Mouse (Mus musculus): ENCODE data around the gene Armc6.
"Not testable (repeated sequence)": the region's sequence is repeated elsewhere in the genome, so short reads cannot be mapped to it uniquely, and the experiment has no call there.

Gene Armc6

DNA sequence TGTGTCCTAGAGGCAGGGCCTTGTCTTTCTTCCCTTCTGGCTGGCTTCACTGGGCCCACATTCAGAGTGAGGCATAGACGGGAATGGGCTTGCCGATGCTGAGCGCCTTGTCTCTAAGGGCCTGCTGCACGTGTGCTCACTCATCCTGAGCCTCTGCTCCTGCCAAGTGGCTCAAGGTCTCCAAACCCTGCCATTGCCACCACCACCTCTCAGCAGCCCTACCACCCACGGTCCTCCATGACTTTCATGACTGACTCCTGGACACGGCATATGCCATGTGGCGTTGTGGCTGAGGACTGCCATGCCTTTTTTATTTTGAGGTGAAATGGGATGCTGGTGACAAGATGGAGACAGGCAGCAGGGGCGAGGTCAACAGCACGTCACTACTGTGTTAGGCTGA is 3.4 kb downstream of the Armc6 start:
- no peak for DNase-seq (ENCODE audit: low spot score in 2 of 2)

DNA sequence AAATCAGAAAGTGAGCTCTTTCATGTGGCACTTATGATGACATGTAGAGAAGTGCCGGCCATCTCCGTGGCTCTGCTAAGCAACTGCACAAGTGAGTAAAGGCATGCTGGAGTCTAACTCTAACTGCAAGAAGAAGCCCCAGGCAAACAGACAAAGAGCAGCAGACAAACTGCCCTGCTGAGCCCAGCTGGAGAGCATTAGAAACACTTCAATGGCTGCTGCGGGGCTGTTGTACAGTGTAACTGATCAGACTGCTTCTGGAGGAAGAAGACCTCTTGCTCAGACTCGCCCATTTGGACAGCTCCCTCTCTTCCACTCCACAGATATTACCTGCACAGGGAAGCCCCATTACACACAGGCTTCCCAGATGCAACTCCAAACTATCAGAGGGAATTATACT is 6.3 kb downstream of the Armc6 start:
- DNase-seq (ENCODE audit: low spot score in 2 of 2): no peak

GRCm38 (mm10) chr8:70223341-70223740 is 10.9 kb downstream of the Armc6 start:
- no peak for DNase-seq (ENCODE audit: low spot score in 2 of 2)

- no peak for DNase-seq (ENCODE audit: low spot score in 2 of 2)
Measured at GRCm38 (mm10) chr8:70222041-70222440, 12.2 kb downstream of the Armc6 start.

DNA sequence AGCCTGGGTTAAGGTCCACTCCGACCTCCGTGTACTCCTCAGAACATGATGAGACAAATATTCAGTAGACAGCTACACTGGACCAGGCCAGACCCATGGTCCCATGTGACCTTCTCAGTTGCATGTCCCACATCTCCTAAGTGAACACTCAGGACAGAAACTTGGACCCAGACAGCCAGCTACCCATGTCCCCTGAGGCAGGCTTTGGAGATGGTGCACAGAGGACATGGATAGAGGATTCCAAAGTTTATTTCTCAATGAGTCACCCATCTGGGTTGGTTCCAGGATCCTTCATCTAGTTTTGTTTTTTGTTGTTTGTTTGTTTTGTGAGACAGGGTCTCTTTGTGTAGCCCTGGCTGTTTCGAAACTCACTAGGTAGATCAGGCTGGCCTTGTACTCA is 13.4 kb downstream of the Armc6 start:
- no peak for DNase-seq (ENCODE audit: low spot score in 2 of 2)

DNA sequence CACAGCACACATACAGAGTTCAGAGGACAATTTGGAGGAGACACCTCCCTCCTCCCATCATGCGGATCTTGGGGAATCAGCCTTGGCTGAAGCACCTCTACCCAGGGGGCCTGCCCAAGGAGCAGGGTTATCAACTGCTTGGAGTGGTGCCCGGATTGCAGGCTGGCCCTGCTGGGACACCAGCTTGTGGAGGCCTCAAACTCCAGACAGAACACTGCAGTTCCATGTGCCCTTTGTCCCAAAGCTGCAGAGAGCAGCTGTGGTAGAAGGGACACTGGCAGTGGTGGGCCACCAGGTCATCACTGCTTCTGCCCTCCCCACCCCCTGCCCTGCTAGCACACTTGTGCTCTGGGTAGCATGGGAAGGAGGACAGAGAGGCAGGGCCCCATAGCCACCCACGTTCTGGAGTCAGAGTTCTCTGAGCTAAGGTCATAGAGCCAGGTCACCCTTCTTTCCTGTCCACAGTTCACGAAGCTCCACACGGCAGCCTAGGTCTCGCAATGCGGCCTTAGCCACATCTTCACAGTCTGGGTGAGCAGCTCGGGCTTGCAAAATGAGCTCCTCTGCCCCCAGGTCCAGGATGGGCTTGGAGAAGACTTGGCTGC is 13.9 kb downstream of the Armc6 start:
- no peak for DNase-seq (ENCODE audit: low spot score in 2 of 2)

GRCm38 (mm10) chr8:70219107-70219684 is 15.1 kb downstream of the Armc6 start:
- DNase-seq (ENCODE audit: low spot score in 2 of 2): no peak

- DNase-seq (ENCODE audit: low spot score in 2 of 2): no peak
Measured at GRCm38 (mm10) chr8:70217441-70217840, 16.8 kb downstream of the Armc6 start.

GRCm38 (mm10) chr8:70216566-70216965 is 17.7 kb downstream of the Armc6 start:
- DNase-seq (ENCODE audit: low spot score in 2 of 2): peak; percentile 64 to 74

- not testable (repeated sequence) for DNase-seq (ENCODE audit: low spot score in 2 of 2)
Measured at GRCm38 (mm10) chr8:70216161-70216560, 18.1 kb downstream of the Armc6 start.

DNA sequence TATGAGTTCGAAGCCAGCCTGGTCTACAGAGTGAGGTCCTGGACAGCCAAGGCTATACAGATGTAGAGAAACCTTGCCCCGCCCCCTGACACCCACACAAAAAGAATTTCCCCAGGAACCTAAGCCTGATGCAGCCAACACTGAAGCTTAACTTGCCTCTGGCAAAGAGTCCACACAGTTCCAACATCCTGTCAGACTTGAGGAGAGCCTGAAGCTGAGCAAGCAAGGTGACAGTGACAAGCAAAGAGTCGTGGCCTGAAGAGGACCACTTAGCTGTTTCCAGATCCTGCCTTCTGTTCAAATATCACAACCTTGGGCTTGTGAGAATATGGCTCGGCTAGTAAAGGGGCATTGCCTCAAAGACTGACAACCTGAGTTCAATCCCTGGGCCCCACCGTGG is 19.2 kb downstream of the Armc6 start:
- no peak for DNase-seq (ENCODE audit: low spot score in 2 of 2)

GRCm38 (mm10) chr8:70214411-70214810 is 19.9 kb downstream of the Armc6 start:
- no peak for DNase-seq (ENCODE audit: low spot score in 2 of 2)

DNA sequence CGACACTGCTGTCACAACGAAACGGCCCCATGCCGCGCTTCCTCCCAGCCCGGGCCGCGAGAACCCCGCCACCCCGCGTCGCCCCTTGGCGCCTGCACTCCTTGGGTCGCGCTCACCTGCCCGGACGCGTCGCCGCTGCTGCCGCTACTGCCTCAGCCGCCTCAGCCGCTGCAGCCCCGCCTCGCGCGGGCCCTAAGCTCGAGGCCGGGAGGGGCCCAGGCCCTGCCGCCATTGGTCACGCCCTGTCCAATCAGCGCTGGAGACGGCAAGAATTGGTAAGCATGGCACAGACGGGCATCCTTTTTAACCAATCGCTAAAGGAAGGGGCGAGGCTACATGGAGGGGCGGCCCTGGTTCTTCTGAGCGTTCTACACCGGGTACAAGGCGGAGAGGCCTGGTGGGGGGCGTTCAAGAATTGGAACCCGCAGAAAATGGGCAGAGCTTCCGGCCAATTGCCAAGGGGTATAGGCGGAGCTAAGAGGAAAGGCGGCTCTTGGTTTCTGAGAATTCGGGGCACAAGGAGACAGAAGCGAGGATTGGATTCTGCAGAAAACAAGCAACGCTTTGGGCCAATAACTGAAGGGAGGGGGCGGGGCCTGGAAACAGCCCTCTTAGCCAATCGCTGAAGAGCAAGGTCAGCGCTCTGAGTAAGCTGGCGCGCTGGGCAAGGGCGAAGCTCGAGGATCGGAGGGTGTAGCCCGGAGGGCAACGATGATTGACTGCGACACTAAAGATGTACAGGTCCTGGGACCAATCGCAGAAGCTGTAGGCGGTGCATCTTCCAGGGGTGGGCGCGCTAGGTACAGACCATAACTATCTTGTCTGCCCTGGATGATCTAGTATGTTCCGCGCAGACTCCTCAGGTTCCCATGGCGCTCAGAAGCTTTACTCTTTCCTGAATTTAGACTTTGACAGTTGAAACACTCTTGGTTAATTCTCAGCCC is 21.9 kb downstream of the Armc6 start, which contains the start of gene Slc25a42:
Gene Slc25a42, minus strand, starts transcription at position 194 of the 944 bp plus-strand sequence.
- DNase-seq (ENCODE audit: low spot score in 2 of 2): peak; percentile 98 to 99

- DNase-seq (ENCODE audit: low spot score in 2 of 2): no peak
Measured at GRCm38 (mm10) chr8:70211726-70212111, 22.5 kb downstream of the Armc6 start.

DNA sequence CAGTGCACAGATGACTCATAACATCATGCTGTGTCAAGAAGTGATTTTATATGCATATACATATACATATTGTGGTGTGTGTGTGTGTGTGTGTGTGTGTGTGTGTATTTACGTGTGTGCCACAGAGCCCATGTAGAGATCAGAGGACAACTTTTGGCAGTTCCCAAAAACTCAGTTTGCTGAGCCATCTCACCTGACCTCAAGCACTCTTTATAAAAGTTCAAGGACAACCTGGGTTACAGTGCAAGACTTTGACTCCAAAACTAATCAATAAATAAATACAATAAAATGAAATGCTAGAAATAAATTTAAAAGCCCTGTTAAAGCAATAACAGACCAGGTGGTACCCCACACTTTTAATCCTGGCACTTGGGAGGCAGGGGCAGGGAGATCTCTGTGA is 23.0 kb downstream of the Armc6 start:
- DNase-seq (ENCODE audit: low spot score in 2 of 2): no peak

GRCm38 (mm10) chr8:70210538-70210937 is 23.7 kb downstream of the Armc6 start:
- peak in 1 of 2 experiments; percentile 59 for DNase-seq (ENCODE audit: low spot score in 2 of 2)

GRCm38 (mm10) chr8:70208130-70208529 is 26.1 kb downstream of the Armc6 start:
- DNase-seq (ENCODE audit: low spot score in 2 of 2): no peak

- no peak for DNase-seq (ENCODE audit: low spot score in 2 of 2)
Measured at GRCm38 (mm10) chr8:70204757-70205156, 29.5 kb downstream of the Armc6 start.

GRCm38 (mm10) chr8:70203072-70203471 is 31.2 kb downstream of the Armc6 start:
- peak in 1 of 2 experiments; percentile 35 for DNase-seq (ENCODE audit: low spot score in 2 of 2)

- no peak for DNase-seq (ENCODE audit: low spot score in 2 of 2)
Measured at GRCm38 (mm10) chr8:70201417-70201816, 32.8 kb downstream of the Armc6 start.

GRCm38 (mm10) chr8:70200098-70200681 is 34.1 kb downstream of the Armc6 start:
- DNase-seq (ENCODE audit: low spot score in 2 of 2): peak; percentile 34 to 50

DNA sequence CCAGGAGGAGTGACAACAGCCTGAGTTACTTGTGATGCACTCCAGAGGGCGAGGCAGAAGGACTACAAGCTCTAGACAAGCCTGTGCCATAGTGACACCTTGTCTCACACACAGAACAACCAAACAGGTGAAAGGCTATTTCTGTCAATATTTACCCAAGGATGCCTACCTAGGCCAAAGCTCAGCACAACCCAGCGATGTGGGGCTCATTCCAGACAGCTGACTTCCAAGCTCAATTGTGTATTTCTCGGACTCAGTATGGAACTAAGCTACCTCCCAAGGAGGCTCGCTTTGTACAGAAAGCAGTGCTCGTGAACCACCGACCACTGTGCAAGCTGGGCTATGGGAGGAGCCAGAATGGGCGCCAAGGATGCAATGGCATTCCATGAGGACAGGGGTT is 36.7 kb downstream of the Armc6 start:
- DNase-seq (ENCODE audit: low spot score in 2 of 2): no peak

Data from right cerebral cortex, postnatal 36 days (tissue).